Mouse (Mus musculus) neutrophil, adult 5-6 weeks (primary cell): ENCODE results near the gene Edar. TPM values are rescaled to one million over a fixed set of nuclear protein-coding genes. Genes with fewer than 3 reads are reported as not detected.

ENCODE experiments used
- total RNA-seq: library from RNA; stranded (forward); fragments of 200-1000 nt; gene quantifications from 2 replicates; pipeline ENCODE4 v1.2.3, GENCODE M21; 2017

Edar gene
- total RNA-seq, 1 experiment from 2014 or later, result not detected

Other genes starting within 250 kb of the Edar start
- gene Ranbp2, start 228.7 kb downstream of the Edar start, total RNA-seq, result 136 and 148 TPM in 2 replicates
- 2.9 and 3.5 TPM in 2 replicates for gene Ccdc138, start 177.7 kb downstream of the Edar start, total RNA-seq
- gene Gm17542, start 42.6 kb upstream of the Edar start, total RNA-seq, result not detected in 2 replicates
- not detected in 2 replicates for gene Sh3rf3, start 137.7 kb upstream of the Edar start, total RNA-seq